Mouse (Mus musculus) E14TG2a.4 (cell line): Measurements from ENCODE around the gene Trpv6.

Experiments
- CTCF ChIP-seq: conservative IDR thresholded peaks from 2 replicates; pipeline ENCODE4 v1.5.1; 2014; ENCODE audit warnings: low read length
- NANOG ChIP-seq: IDR thresholded peaks from 2 replicates; pipeline ENCODE4 v1.6.1; 2014; ENCODE audit warnings: borderline replicate concordance, low read length, mixed read lengths
- POU5F1 ChIP-seq: IDR thresholded peaks from 2 replicates; pipeline ENCODE4 v1.6.1; 2014; ENCODE audit warnings: low read length, borderline replicate concordance

GRCm38 (mm10) chr6:41637393-41637792, 1.2 kb upstream of the Trpv6 start:
- TF ChIP-seq CTCF (no peak), POU5F1 (no peak), NANOG (no peak)
